Mouse (Mus musculus) heart, embryonic 10.5 days (tissue): Measurements from ENCODE around the gene Scp2. TPM values are rescaled to one million over a fixed set of nuclear protein-coding genes. Genes with fewer than 3 reads are reported as not detected.

Source experiments
- DNase-seq: peaks from one replicate; pipeline ENCODE4 v3.0.0-alpha.2; 2017; ENCODE audit warnings: low spot score
- H3K27ac ChIP-seq: fragments of 300-500 bp; sonication (generic); 2 replicates; pipeline ENCODE4 v1.5.1; 2016; ENCODE audit warnings: mild to moderate bottlenecking
- H3K27me3 ChIP-seq: fragments of 300-500 bp; sonication (generic); 2 replicates; pipeline ENCODE4 v1.6.1; 2016; ENCODE audit warnings: mild to moderate bottlenecking; ENCODE audit not compliant: poor library complexity, insufficient read depth, severe bottlenecking
- H3K36me3 ChIP-seq: fragments of 300-500 bp; sonication (generic); 2 replicates; pipeline ENCODE4 v1.6.1; 2016; ENCODE audit warnings: mild to moderate bottlenecking, moderate library complexity
- H3K4me1 ChIP-seq: fragments of 300-500 bp; sonication (generic); 2 replicates; pipeline ENCODE4 v1.6.1; 2016; ENCODE audit warnings: mild to moderate bottlenecking
- H3K4me3 ChIP-seq: fragments of 300-500 bp; sonication (generic); 2 replicates; pipeline ENCODE4 v1.5.1; 2016; ENCODE audit warnings: mild to moderate bottlenecking, moderate library complexity
- H3K9me3 ChIP-seq: fragments of 300-500 bp; sonication (generic); 2 replicates; pipeline ENCODE4 v1.6.1; 2016; ENCODE audit warnings: mild to moderate bottlenecking, moderate library complexity
- WGBS: fragments of 180-500 bp; shearing (Covaris S2); methylation state at CpG from one replicate; pipeline ENCODE4 v1.1.7; 2016; 5-methylcytosine and 5-hydroxymethylcytosine counted together
- microRNA-seq: library from miRNA; unstranded; fragments of <30 nt; microRNA quantifications from one replicate; pipeline ENCODE4, GENCODE M21; 2017
- polyA plus RNA-seq: library from polyadenylated mRNA; unstranded; fragments of >200 nt; fragmentation: Nextera tagmentation; extraction: Ambion mirVana; gene quantifications from 2 replicates; pipeline ENCODE4 v1.2.1, GENCODE M21; 2016

The Scp2 gene
- polyA plus RNA-seq, 1 experiment from 2014 or later = 191 TPM

GRCm38 (mm10) chr4:107996418-107996986, 148.3 kb downstream of the Scp2 start:
- H3K4me1 ChIP-seq = peaks cover 13% of the 10 kb centered on the region
- peaks cover 6% of the 10 kb centered on the region; the same call in 1 of the 2 replicates for H3K27me3 ChIP-seq
- WGBS = 90% methylated on average over 9 of the region's 9 CpGs
- no peaks in the 10 kb centered on the region for H3K36me3 ChIP-seq
- no peak overlapping the region for H3K4me3 ChIP-seq
- no peaks in the 10 kb centered on the region for H3K9me3 ChIP-seq
- no peak overlapping the region for H3K27ac ChIP-seq
- DNase-seq = no peak

GRCm38 (mm10) chr4:107995727-107996126, 149.1 kb downstream of the Scp2 start:
- H3K36me3 ChIP-seq = no peaks in the 10 kb centered on the region
- no peak for DNase-seq
- no peak overlapping the region for H3K4me3 ChIP-seq
- no peaks in the 10 kb centered on the region for H3K9me3 ChIP-seq
- H3K27ac ChIP-seq = no peak overlapping the region
- H3K27me3 ChIP-seq = peaks cover 11% of the 10 kb centered on the region
- peaks cover 15% of the 10 kb centered on the region for H3K4me1 ChIP-seq
- WGBS = 80% methylated on average over 6 of the region's 6 CpGs

GRCm38 (mm10) chr4:107995011-107995410, 149.8 kb downstream of the Scp2 start:
- H3K36me3 ChIP-seq = no peaks in the 10 kb centered on the region
- WGBS = 83% methylated on average over 6 of the region's 6 CpGs
- H3K27me3 ChIP-seq = peaks cover 17% of the 10 kb centered on the region
- peaks cover 15% of the 10 kb centered on the region for H3K4me1 ChIP-seq
- no peak overlapping the region for H3K4me3 ChIP-seq
- H3K27ac ChIP-seq = no peak overlapping the region
- no peaks in the 10 kb centered on the region for H3K9me3 ChIP-seq
- no peak for DNase-seq

Small RNA genes within 50 kb of the gene (microRNA-seq; reads per million reads assigned to microRNA genes)
- not detected for gene Mir6397

Other genes starting within 250 kb of the Scp2 start
- gene Cpt2, start 221.4 kb downstream of the Scp2 start, polyA plus RNA-seq = 50.6 and 67.0 TPM in 2 replicates
- not detected in 2 replicates for gene Slc1a7, start 176.7 kb downstream of the Scp2 start, polyA plus RNA-seq
- gene Podn, start 48.6 kb downstream of the Scp2 start, polyA plus RNA-seq = 0.21 and 0.48 TPM in 2 replicates
- 15.3 and 19.2 TPM in 2 replicates for gene Echdc2, start 20.4 kb upstream of the Scp2 start, polyA plus RNA-seq
- not detected in 2 replicates for gene Zyg11a, start 73.0 kb upstream of the Scp2 start, polyA plus RNA-seq
- gene Zyg11b, start 156.1 kb upstream of the Scp2 start, polyA plus RNA-seq = 7.8 and 9.9 TPM in 2 replicates
- 58.4 and 61.1 TPM in 2 replicates for gene Coa7, start 183.1 kb upstream of the Scp2 start, polyA plus RNA-seq
- 3.0 and 3.5 TPM in 2 replicates for gene Shisal2a, start 238.4 kb upstream of the Scp2 start, polyA plus RNA-seq